Mouse (Mus musculus) Muller cell, postnatal 12 days (primary cell): ENCODE results near the gene Mnat1.
A peak's percentile ranks its signal among the peaks of the same experiment; 100 is the strongest.

Experiments
- DNase-seq: peaks from one replicate; pipeline ENCODE4 v3.0.0-alpha.2; 2015; ENCODE audit errors: inconsistent ontology term

The Mnat1 gene

DNA sequence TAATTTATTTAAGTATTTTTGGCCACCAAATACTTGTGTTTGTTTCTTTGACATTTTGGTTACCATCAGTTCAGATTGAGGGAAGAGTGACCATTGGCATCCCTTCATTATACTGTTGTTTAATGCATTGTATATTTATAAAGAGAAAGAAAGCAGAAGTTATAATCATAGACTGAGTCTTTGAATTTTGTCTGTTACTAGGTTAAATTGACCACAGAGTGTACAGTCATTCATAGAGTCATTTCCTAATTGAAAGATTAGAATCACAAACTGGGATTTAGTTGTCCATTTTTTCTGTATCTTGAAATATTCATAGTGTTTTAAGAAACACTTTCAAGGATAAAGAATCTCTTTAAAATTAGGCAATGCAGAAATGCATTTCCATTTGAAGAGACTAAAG, 108.0 kb downstream of the Mnat1 start:
- no peak for DNase-seq

DNA sequence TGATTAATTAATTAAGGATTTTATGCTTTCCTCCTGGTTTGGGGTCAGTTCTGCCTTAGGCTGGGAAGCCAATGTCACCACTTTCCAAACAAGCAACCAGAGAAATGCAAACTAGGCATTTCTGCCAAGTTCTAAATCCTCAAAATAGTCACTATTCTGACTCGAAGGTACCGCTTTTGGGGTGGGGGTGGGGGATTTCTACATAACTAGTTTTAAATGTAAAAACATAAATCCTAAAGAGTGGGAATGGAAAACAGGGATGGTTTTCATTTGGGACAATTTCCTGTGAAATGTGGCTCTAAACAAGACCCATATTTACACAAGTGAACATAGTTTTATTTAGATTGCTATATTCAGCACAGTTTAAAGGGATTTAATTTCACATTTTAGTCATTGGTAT, 109.1 kb downstream of the Mnat1 start:
- DNase-seq: no peak

DNA sequence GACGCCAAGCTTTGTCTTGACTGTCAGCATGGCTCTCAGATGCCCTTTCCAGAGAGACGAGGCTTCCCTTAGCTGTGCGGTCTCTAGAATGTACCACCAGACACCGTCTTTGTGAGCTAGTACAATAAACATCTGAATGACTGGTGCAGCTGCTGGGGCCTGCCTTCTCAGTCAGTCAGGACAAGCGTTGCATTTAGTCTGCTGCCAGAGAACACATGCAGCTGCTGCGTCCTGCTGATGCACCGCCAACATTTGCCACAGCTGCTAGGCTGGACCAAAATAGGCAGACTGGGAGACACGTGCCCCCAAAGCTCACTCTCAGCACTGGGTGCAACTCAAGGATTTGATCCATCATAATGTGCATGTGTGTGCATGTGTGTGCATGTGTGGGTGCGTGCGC, 118.4 kb downstream of the Mnat1 start:
- peak; percentile 6 for DNase-seq

DNA sequence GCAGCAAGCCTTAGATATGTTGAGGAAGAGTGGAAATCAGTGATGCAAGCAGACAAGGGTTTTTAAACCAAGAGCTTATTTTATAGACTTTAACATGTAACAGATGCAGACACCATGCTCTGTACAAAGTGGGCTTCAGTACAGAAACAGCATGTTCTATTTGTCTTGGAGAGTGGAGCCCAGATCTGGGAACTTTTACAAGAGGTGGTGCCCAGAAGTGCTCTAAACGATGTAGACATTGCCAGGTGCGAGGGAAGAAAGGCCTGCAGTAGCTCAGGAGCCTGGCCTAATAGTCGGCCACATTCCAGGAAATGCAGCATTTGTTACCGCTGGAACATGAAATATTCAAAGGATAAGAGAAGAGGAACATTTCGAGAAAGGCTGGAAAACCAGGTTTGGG, 122.2 kb downstream of the Mnat1 start:
- no peak for DNase-seq

DNA sequence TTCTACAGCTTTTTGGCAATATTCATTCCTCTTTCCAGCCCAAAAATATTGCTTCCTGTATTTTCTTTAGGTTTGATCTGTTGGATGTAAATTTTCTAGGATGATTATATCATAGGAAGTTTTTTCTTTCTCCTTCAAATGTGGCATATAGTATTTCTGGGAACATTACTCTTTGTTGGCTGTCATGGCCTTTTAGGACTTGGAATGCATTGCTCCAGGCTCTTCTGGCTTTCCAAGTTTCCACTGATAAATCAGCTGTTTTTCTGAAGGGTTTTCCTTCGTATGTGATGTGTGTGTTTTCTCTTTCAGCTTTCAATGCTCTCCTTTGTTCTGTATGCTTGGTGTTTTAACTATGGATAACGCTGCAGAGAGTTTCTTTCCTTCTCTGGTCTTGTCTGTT, 131.5 kb downstream of the Mnat1 start:
- DNase-seq: no peak

DNA sequence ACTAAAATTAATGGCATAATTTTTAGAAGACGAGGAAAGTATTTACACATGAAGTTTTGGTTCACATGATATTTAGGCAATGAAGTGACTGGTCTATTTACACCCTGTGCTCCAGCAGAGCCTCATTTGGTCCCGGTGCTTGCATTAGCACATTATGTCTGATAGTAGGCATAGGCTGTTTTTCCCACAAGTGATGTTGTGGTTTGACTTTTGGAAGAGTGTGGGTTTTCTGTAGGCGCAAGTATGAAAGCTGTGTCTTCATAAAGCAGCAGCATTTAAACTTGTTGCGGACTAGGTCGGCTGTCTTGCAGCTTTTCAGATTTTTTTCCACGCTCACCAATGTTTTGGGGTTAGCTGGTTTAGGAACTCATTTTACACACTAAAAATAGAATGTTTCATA, 135.8 kb downstream of the Mnat1 start:
- DNase-seq: no peak

DNA sequence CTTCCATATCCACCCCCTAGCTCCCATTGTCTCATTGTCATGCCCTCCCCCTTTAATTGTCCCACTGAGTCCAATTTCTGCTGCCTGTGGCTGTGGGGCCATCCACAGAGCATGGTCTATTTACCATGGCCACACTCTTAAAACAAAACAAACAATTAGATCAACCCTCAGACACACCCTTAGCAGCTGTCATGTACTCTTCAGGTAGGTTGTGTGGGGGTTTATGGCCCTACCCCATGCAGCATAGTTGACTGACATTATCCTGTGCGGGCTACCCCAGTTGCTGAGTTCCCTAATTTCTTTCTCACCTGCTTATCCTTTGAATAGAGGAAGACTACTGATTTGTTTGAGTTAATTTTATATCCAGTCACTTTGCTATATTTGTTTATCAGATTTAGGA, 136.8 kb downstream of the Mnat1 start:
- DNase-seq: no peak

DNA sequence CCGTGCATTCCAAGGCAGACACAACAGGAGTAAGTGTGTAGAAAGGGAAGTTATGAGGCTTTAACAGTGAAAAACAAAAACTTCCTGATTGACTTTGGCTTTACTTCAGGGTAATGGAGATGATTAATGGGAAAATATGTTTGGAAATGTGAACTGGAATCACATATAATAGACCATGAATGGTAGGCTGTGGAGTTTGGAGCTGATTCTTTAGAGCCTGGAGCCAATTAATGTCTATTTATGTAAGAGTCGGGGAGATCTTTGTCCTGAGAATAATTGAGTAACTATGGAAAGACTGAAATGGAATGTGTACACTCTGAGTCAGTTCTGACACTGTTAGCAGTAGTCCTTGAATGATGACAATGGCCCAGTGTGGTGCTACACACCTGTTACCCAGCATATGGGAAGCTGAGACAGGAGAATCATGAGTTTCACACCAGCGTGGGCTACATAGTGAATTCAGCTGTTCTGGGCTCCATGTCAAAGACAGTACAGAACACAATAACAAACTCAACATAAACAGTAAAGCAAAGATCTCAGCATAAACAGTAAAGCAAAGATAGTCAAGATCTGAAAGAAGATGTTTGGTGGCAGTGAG, 142.0 kb downstream of the Mnat1 start:
- peak; percentile 85 for DNase-seq

DNA sequence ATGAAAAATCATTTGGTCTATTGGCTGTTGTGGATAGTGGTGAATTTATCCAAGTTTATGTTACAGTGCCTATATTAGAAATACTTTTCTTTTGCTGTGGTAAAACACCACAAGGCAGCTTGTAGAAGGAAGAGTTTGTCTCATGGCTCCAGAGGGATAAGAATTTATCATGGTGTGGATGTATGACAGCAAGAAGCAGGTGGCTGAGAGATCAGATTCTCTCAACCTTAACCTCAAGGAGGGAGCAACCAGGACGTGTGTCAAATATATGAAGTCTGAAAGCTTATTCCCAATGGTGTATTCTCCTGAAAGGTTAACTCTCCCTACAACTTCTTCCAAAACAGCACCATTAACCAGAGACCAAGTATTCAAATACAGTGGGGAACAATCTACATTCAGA, 143.1 kb downstream of the Mnat1 start:
- DNase-seq: no peak

DNA sequence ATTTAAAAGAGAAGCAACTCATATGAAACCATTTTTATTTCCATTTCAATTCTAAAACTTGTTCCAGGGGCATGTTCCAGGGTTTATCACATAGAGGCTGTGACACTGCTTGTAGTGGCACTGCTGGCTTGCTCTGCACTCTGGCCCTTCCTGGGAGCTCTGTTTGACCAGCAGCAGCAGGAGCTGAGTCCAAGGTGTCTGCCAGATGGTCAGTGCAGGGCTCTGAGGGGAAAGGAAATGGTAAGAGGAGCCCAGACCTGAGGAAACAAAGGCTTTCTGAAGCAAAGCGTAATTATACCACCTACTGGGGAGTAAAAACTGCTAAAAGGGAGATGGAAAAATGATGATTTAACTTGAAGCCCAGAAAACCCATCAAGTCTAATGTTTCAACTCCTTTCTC, 145.0 kb downstream of the Mnat1 start:
- no peak for DNase-seq

DNA sequence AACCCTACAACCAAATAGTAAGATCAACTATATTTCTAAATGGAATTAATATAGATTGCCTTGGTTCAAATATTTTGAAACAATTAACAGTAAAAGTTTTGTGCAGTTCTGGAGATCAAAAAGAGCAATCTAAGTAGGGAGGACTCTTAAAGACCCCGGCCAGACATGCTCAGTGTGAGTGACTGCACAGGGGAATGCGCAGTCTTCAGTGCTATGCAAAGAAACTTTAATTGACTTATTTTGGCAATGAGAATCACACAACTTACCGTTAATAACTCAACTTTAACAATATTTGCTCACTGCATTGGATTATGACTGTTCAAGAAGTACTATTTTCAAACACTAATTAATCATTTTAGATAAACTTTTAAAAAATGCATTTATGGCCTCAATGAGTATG, 146.0 kb downstream of the Mnat1 start:
- no peak for DNase-seq

DNA sequence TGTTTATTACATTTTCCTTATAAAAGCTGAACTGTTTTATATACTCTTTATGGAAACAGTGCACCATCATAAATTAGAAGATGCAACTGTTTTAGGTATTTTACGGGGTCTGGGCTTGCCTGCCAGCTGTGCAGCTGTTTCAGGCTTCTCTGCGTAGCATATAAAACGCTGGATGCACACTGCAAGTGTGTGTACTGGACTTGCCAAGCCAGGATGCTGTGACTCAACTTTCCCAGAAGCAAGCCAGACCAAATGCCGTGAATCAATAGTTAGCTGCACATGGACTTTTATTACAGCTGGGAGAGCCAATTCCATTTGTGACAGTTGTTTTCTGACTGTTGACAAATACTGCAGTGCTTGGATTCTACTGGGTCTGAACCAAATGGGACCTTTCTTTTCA, 146.4 kb downstream of the Mnat1 start:
- no peak for DNase-seq

DNA sequence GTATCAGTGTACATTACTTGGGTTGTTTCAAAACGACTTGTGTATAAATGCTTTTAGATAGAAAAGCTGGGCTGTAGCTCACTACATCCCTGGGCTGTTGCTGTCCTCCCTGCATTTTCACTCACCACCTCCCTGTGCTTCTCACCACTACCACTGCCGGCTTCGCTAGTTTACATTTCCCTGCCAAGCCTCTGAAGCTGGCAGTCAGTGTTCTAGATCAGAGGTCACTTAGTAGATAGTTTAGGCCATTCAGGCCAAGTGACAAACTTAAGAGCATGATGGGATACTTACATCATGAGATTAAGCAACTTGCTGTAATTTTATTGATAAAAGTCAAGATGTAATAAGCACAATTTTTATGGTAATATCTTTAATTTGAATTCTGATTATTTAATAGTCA, 151.4 kb downstream of the Mnat1 start:
- no peak for DNase-seq

DNA sequence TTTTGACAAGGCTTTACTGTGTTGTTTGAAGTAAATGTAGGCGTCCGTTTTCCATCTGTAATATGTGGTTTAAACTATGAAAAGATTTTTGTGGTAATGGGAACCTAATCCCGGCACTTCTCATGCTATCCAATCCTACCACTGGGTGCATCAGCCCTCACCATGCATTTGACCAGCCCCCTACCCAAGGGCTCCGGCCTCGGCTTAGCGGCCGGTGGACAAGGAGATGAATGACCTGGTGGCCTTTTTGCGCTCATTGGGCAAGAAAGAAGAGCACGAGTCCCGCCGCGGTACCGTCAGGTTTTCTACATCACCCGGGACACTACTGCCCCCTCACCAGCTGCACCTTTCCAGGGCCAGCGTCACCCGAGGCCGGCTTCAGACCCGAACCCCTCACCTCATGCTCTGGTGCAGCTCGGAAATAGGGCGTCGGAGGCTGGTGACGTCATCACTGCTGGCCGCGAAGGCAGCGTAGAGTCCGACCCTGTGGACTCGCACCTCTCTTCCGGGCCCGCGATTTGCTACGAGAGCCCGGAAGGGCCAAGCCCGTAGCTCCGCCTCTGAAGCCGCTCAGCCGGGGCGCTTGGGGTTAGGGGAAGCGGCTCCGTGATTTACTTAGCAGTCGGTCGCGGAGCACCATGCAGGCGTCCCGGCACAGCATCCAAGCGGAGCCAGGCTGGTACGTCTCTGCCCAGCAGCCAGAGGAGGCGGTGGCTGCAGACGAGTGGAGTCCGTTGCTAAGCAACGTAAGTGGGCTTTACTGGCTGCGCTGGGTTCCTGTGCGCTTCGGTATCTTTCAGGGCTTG, 163.0 kb downstream of the Mnat1 start, which contains the start of the genes Trmt5 and Slc38a6:
Trmt5 (minus strand) TSS at position 424 of the 806 bp plus-strand sequence.
Slc38a6 (plus strand) TSS at position 493 of the 806 bp plus-strand sequence.
- peak; percentile 94 for DNase-seq

DNA sequence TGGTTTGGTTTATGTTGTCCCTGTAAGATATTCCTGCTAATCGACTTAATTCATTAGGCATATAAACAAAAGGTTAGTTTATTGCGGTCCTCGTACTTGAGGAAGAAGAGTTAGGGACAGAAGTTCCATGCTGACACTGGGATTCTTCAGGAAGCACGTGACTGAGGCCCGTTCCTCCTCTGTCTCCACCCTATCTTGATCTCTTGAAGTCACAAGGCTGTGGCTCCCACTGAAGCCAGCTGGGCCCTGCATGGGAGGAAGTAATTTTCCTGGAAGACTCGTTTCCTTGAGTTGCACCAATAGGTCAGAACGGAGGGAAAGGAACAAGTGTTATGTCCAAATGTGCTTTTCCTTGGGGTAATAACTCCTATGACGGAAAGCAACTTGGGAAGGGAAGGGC, 164.1 kb downstream of the Mnat1 start:
- DNase-seq: no peak

DNA sequence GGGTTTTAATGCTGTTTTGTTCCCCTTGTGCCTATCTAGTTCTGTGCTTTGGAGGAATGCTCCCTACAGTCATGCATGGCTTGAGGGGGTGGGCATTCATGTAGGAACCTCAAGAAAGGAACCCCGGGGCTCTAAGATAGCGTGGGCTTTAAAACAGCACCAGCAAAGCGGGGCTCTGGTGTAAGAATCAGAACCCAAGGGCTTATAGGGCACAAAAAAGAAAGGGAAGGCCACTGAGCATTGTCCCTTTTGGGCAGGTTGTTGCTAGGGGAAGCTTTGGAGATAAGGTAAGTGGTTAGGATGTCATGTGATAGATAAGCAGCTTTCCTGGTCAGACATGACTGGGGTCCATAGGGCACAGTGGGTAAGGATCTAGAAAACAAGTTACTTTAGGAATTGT, 165.1 kb downstream of the Mnat1 start:
- no peak for DNase-seq

DNA sequence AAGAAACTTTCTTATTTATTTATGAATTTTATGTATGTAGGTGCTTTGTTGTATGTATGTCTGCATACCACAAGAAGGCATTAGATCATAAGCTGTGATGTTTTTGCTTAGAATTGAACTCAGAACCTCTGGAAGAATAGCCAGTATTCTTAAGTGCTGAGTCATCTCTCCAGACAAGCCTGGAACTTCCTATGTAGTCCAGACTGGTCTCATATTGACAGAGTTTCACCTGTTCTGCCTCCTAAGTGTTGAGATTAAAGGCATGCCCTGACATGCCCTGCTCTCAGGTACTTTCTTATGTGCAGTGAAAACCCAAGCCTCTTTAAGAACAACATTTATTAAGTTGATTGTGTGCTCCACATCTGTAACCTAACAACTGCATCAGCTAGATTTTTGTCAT, 171.4 kb downstream of the Mnat1 start:
- no peak for DNase-seq

DNA sequence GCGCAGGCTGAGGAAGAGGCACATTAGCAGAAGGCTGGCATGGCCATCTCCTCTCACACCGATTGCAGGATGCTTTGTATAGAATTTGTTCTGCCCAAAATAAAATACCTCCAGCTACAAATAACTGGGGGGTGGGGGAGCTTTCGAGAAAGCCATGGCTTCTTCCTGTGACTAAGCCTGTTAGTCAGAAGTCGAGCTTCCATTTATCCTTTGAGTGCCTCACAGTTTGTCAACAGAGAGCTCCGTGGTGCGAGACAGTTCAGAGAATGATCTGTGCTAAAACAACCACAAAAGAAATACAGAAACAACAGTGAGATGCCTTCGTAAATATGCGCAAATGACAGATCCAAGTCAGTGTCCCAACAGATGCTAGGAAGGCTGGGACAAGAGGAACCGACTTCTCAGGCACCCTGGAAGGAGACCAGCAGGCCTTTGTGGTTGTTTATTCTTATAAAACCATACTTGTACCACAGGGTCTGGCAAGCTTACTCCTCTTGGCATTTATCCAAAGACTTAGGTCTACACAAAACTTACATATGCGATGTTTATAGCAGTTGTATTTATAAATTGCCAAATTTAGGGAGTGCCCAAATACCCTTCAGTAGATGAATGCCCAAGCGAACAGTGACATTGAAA, 172.1 kb downstream of the Mnat1 start:
- DNase-seq: peak; percentile 40

DNA sequence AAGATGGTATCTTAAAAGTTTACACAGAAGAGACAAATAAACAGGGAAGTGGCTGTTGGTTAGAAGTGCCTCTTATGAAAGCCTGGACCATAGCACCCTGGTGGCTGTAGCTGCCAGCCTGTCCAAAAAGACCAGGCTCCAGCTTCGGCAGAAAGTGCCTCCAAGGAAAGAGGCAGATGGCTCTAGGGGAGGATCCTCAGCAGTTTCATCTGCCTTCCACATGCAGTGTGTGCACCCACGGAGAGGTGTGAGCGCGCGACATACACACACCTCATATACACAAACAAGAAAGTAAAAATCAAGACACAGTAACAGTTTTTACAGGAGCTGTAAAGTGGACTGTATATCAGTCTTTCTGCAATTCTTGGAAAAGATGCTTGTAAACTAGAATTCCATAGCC, 175.1 kb downstream of the Mnat1 start:
- no peak for DNase-seq

DNA sequence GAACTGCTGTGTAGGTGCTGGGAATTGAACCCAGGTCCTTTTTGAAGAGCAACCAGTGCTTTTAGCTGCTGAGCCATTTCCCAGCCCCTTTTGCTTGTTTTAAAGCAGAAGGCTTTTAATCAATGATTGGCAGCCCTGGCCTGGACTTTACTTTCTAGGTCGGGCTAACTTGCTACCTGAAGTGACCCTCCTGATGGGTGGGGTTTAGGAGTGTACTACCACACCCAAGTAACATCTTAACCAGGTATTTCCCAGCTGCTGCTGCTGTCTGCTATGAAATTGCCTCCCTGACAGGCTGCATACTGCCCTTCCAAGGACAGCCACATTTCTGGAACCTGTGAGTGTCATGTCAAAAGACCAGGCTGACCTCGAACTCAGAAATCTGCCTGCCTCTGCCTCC, 177.0 kb downstream of the Mnat1 start:
- DNase-seq: no peak

DNA sequence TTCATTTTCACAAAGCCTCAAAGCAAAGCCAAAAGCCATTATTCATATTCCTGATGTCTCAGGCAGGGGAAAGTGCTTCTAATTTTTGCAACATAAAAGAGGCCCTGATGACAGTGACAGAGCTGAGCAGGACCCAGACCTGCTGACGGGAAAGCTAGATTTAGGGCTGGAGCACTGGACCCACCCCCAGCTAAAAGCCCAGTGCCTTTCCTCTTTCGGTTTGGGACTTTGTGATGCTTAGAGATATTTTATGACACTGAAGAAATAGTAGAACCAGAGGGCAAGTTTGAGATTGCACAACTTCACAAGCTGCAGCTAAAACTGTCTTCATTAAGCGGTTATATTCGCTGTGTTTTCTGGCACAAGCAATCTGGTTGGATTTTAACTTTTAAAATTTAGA, 181.1 kb downstream of the Mnat1 start:
- DNase-seq: no peak

DNA sequence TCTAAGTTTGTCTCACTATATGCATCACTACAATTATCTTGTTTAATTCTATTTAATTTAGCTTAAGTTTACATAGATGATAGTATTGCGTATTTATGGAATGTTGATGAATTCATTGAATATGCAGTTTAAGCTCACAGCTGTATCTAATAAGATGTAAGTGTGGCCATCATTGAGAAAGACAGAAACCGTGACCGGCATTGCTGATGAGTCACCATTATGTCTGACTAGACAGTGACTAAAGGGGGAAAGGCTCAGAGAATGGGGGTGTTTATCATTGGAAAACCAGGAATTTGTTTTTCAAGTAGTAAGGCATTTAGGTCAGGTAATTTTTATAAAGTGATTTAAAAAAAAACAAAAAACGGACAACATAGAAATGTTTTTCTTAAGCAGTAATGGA, 184.2 kb downstream of the Mnat1 start:
- peak; percentile 27 for DNase-seq

DNA sequence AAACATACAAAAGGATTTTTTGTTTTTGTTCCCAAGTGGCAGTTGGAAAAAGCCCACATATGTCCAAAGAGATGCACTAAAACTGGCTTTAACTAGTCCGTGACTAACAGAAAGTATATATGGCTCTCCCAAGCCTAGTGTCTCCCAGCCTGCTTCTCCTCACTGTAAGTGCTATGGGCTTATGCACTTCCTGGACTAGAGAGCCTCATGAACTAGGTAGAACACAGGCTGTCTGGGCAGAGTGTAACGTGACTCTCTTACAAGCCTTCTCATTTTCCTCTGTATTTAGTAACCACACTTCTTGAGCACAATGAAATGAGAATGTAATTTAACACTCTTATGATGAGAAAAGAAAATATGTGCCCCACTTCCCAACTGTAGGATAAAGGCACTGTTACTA, 185.2 kb downstream of the Mnat1 start:
- no peak for DNase-seq
